Mouse (Mus musculus) heart, postnatal 0 days (tissue): Measurements from ENCODE around the gene Gjb2. TPM values are rescaled to one million over a fixed set of nuclear protein-coding genes. Genes with fewer than 3 reads are reported as not detected.

Experiments
- ATAC-seq: fragments of 200-750 bp; cut with Nextera tagmentation; 2 replicates; pipeline ENCODE4 v1.8.0; 2017; ENCODE audit warnings: low read depth, moderate number of reproducible peaks, moderate library complexity; ENCODE audit not compliant: insufficient read depth
- DNase-seq: peaks from one replicate; pipeline ENCODE4 v3.0.0-alpha.2; 2016; ENCODE audit warnings: low spot score
- H3K27ac ChIP-seq: fragments of 300-500 bp; sonication (generic); 2 replicates; pipeline ENCODE4 v1.5.1; 2014; ENCODE audit warnings: low read depth, mild to moderate bottlenecking
- H3K27me3 ChIP-seq: fragments of 300-500 bp; sonication (generic); 2 replicates; pipeline ENCODE4 v1.6.1; 2014; ENCODE audit warnings: low read length, mixed read lengths; ENCODE audit not compliant: control insufficient read depth, insufficient read depth
- H3K36me3 ChIP-seq: fragments of 300-500 bp; sonication (generic); replicated peaks from 2 replicates; pipeline ENCODE4 v1.6.1; 2014; ENCODE audit warnings: low read length, mixed read lengths; ENCODE audit not compliant: control insufficient read depth, insufficient read depth
- H3K4me1 ChIP-seq: fragments of 300-500 bp; sonication (generic); 2 replicates; pipeline ENCODE4 v1.6.1; 2014; ENCODE audit warnings: antibody characterized with exemption; ENCODE audit not compliant: control insufficient read depth, insufficient read depth
- H3K4me2 ChIP-seq: fragments of 300-500 bp; sonication (generic); 2 replicates; pipeline ENCODE4 v1.6.1; 2014; ENCODE audit warnings: low read depth, mild to moderate bottlenecking, low read length, moderate library complexity
- H3K4me3 ChIP-seq: fragments of 300-500 bp; sonication (generic); 2 replicates; pipeline ENCODE4 v1.5.1; 2014; ENCODE audit warnings: low read depth, low read length
- H3K9ac ChIP-seq: fragments of 300-500 bp; sonication (generic); replicated peaks from 2 replicates; pipeline ENCODE4 v1.6.1; 2014; ENCODE audit warnings: low read depth, low read length, mixed read lengths
- H3K9me3 ChIP-seq: fragments of 300-500 bp; sonication (generic); replicated peaks from 2 replicates; pipeline ENCODE4 v1.6.1; 2016; ENCODE audit warnings: low read length; ENCODE audit not compliant: control insufficient read depth
- CTCF ChIP-seq: IDR thresholded peaks from 2 replicates; pipeline ENCODE4 v1.5.1; 2016; ENCODE audit warnings: antibody characterized with exemption, control low read depth, low read depth
- EP300 ChIP-seq: IDR thresholded peaks from 2 replicates; pipeline ENCODE4 v1.6.1; 2016; ENCODE audit warnings: antibody characterized with exemption, low read depth
- whole genome bisulfite sequencing: fragments of 180-500 bp; shearing (Covaris S2); extraction: QIAGEN DNeasy Blood & Tissue Kit; methylation state at CpG from one replicate; pipeline ENCODE4 v1.1.7; 2014; 5-methylcytosine and 5-hydroxymethylcytosine counted together
- polyA plus RNA-seq: library from polyadenylated mRNA; unstranded; fragments of >200 nt; fragmentation: Nextera tagmentation; extraction: Ambion mirVana; gene quantifications from 2 replicates; pipeline ENCODE4 v1.2.1, GENCODE M21; 2015
- total RNA-seq: library from RNA; depleted of rRNA; stranded (reverse); fragments of >200 nt; gene quantifications from 2 replicates; pipeline ENCODE4 v1.2.3, GENCODE M21; 2014; ENCODE audit warnings: low replicate concordance

Gjb2 gene
- total and polyA plus RNA-seq, 2 experiments from 2014 or later, result 0.04 to 0.10 TPM

- no peak for DNase-seq
- no peaks in the 10 kb centered on the region for H3K4me1 ChIP-seq
- H3K9ac ChIP-seq, result no peak overlapping the region
- H3K36me3 ChIP-seq, result no peaks in the 10 kb centered on the region
- no peak overlapping the region for H3K4me3 ChIP-seq
- no peak for ATAC-seq
- H3K27ac ChIP-seq, result no peak overlapping the region
- no peak for TF ChIP-seq EP300
- no peak for TF ChIP-seq CTCF
- WGBS, result 75% methylated on average over 7 of the region's 7 CpGs
- H3K27me3 ChIP-seq, result no peaks in the 10 kb centered on the region
- no peak overlapping the region for H3K4me2 ChIP-seq
- no peaks in the 10 kb centered on the region for H3K9me3 ChIP-seq
Observed at GRCm38 (mm10) chr14:57122295-57122694, 17.8 kb upstream of the Gjb2 start.

GRCm38 (mm10) chr14:57115823-57116544 lies 11.5 kb upstream of the Gjb2 start, which contains the start of gene Gm4491:
Gene Gm4491 (minus strand): TSS chr14:57115883.
- no peaks in the 10 kb centered on the region for H3K36me3 ChIP-seq
- H3K4me1 ChIP-seq, result no peaks in the 10 kb centered on the region
- peaks cover 31% of the 10 kb centered on the region for H3K27me3 ChIP-seq
- WGBS, result 26% methylated on average over 13 of the region's 13 CpGs
- no peak for DNase-seq
- no peak within 1 kb of the TSS for H3K9ac ChIP-seq
- no peak for TF ChIP-seq EP300
- TF ChIP-seq CTCF, result no peak
- no peak within 1 kb of the TSS for H3K4me3 ChIP-seq
- no peak within 1 kb of the TSS for H3K4me2 ChIP-seq
- no peak within 1 kb of the TSS for H3K27ac ChIP-seq
- ATAC-seq, result no peak
- H3K9me3 ChIP-seq, result no peaks in the 10 kb centered on the region

DNA sequence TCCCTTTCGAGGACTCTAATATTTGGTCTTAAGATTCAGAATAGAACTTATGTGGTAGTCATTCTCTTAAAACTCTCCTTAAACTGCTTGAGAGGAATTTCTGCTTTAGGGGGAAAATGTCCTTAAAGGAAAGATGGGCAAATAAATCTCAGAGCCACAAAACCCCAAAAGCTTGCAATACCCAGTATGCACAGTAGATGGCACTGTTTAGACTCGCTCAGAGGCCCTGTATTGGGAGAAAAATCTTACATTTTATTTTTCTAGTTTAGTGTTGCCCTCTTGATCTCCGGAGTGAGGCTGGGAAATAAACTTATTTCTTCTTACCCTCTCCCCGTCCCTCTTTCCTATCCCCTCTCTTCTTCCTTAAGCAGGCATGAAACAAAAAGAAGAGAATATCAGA lies 4.7 kb upstream of the Gjb2 start:
- WGBS, result 6% methylated on average over 4 of the region's 4 CpGs
- Histone ChIP-seq H3K27ac (no peak overlapping the region), H3K9ac (no peak overlapping the region), H3K36me3 (no peaks in the 10 kb centered on the region), H3K27me3 (peaks cover 61% of the 10 kb centered on the region), H3K4me3 (no peak overlapping the region), H3K9me3 (no peaks in the 10 kb centered on the region), H3K4me1 (no peaks in the 10 kb centered on the region), H3K4me2 (no peak overlapping the region)
- DNase-seq (peak; percentile 19), ATAC-seq (no peak)
- TF ChIP-seq EP300 (no peak), CTCF (peak; percentile 84)

DNA sequence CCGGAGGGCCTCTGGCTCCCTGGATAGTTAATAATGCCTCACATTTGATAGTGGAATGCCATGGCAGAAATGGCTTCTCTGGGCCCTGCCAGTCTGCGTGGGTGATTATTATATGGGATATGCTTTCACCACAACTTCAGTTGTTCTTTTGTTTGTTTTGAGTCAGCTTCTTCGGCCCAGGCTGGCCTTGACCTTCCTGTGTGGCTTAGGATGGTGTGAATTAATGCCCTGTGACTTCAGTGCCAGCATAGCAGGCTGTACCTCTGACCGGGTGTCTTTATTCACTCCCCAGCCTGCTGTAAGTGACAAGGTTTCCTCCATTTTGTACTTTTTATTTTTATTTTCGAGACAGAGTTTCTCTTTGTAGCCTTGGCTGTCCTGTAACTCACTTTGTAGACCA lies 3.4 kb upstream of the Gjb2 start:
- no peak for ATAC-seq

GRCm38 (mm10) chr14:57107091-57107490 lies 2.6 kb upstream of the Gjb2 start:
- WGBS, result 75% methylated on average over 8 of the region's 8 CpGs
- Histone ChIP-seq H3K4me1 (no peaks in the 10 kb centered on the region), H3K36me3 (no peaks in the 10 kb centered on the region), H3K27ac (no peak overlapping the region), H3K9ac (no peak overlapping the region), H3K9me3 (no peaks in the 10 kb centered on the region), H3K4me2 (no peak overlapping the region), H3K4me3 (no peak overlapping the region), H3K27me3 (peaks cover 72% of the 10 kb centered on the region)
- DNase-seq, result no peak
- ATAC-seq, result no peak
- TF ChIP-seq CTCF, result no peak
- no peak for TF ChIP-seq EP300

More for the DNA sequence above, 3.4 kb upstream of the Gjb2 start:
- Histone ChIP-seq H3K4me3 (no peak overlapping the region), H3K9ac (no peak overlapping the region), H3K27ac (no peak overlapping the region), H3K27me3 (peaks cover 64% of the 10 kb centered on the region), H3K9me3 (no peaks in the 10 kb centered on the region), H3K4me1 (no peaks in the 10 kb centered on the region), H3K4me2 (no peak overlapping the region), H3K36me3 (no peaks in the 10 kb centered on the region)
- no peak for DNase-seq
- WGBS, result 62% methylated on average over 5 of the region's 5 CpGs
- TF ChIP-seq CTCF (no peak), EP300 (no peak)

- DNase-seq (no peak), ATAC-seq (no peak)
- no peak overlapping the region for H3K4me2 ChIP-seq
- no peaks in the 10 kb centered on the region for H3K9me3 ChIP-seq
- TF ChIP-seq EP300 (no peak), CTCF (no peak)
- WGBS, result 47% methylated on average over 11 of the region's 11 CpGs
- no peaks in the 10 kb centered on the region for H3K36me3 ChIP-seq
- H3K27ac ChIP-seq, result no peak overlapping the region
- no peak overlapping the region for H3K4me3 ChIP-seq
- H3K27me3 ChIP-seq, result peaks cover 72% of the 10 kb centered on the region
- no peak overlapping the region for H3K9ac ChIP-seq
- H3K4me1 ChIP-seq, result no peaks in the 10 kb centered on the region
Observed at GRCm38 (mm10) chr14:57105721-57106120, 1.2 kb upstream of the Gjb2 start.
